Mouse (Mus musculus) CH12.LX (cell line): ENCODE measurements around the gene Kif13a. TPM values are rescaled to one million over a fixed set of nuclear protein-coding genes. Genes with fewer than 3 reads are reported as not detected.

Experiments
- DNase-seq: peaks from one replicate; pipeline ENCODE4 v3.0.0-alpha.2; 2013; ENCODE audit errors: extremely low read depth
- H3K27ac ChIP-seq: 2 replicates; pipeline ENCODE4 v1.5.1; 2012; ENCODE audit warnings: low read depth, mild to moderate bottlenecking, control low read depth, moderate library complexity; ENCODE audit not compliant: insufficient read depth
- H3K27me3 ChIP-seq: replicated peaks from 2 replicates; pipeline ENCODE3; 2012; ENCODE audit warnings: inconsistent platforms
- H3K36me3 ChIP-seq, 2 experiments: replicated peaks in 1 of 2; 2 replicates each; pipeline versions ENCODE3 to v1.6.1; 2012; ENCODE audit warnings: inconsistent platforms in 1 of 2, low read length in 1 of 2, mild to moderate bottlenecking in 1 of 2, mixed read lengths in 1 of 2, moderate library complexity in 1 of 2; ENCODE audit not compliant: control insufficient read depth in 1 of 2, insufficient read depth in 1 of 2
- H3K4me1 ChIP-seq, 2 experiments: 2 replicates each; pipeline ENCODE4 v1.6.1; 2012; ENCODE audit warnings: inconsistent platforms in 1 of 2, moderate library complexity in 1 of 2; ENCODE audit not compliant: insufficient read depth in 2 of 2, control insufficient read depth in 1 of 2
- H3K4me2 ChIP-seq: 2 replicates; pipeline ENCODE4 v1.6.1; 2012; ENCODE audit warnings: low read depth, mild to moderate bottlenecking, control low read depth; ENCODE audit not compliant: poor library complexity, insufficient read depth, severe bottlenecking
- H3K4me3 ChIP-seq, 3 experiments: fragments of 150-350 bp in 1 of 3; sonication (generic) in 1 of 3; replicated peaks in 1 of 3; 2 replicates each; pipeline versions ENCODE3 to v1.5.1; 2011 to 2012; ENCODE audit warnings: low read depth in 2 of 3, low read length in 2 of 3, mild to moderate bottlenecking in 2 of 3, moderate library complexity in 2 of 3, control low read depth in 1 of 3, improper control_type of control experiment in 1 of 3, inconsistent platforms in 1 of 3, mixed read lengths in 1 of 3; ENCODE audit not compliant: poor library complexity in 1 of 3
- H3K79me2 ChIP-seq: replicated peaks from 2 replicates; pipeline ENCODE4 v1.6.1; 2012; ENCODE audit warnings: mild to moderate bottlenecking, moderate library complexity; ENCODE audit not compliant: control insufficient read depth, poor library complexity, insufficient read depth, severe bottlenecking; ENCODE audit errors: extremely low read depth
- H3K9ac ChIP-seq: 2 replicates; pipeline ENCODE4 v1.6.1; 2012; ENCODE audit warnings: low read depth, mild to moderate bottlenecking, control low read depth, moderate library complexity; ENCODE audit not compliant: insufficient read depth
- H3K9me3 ChIP-seq: replicated peaks from 2 replicates; pipeline ENCODE3; 2012; ENCODE audit warnings: low read length, inconsistent platforms, mixed read lengths
- CHD1 ChIP-seq: IDR thresholded peaks from 2 replicates; pipeline ENCODE4 v1.6.1; 2012; ENCODE audit warnings: low read depth, low read length, improper control_type of control experiment, inconsistent platforms
- CHD2 ChIP-seq: IDR thresholded peaks from 2 replicates; pipeline ENCODE4 v1.6.1; 2011; ENCODE audit warnings: low read length, improper control_type of control experiment
- E2F4 ChIP-seq: IDR thresholded peaks from 2 replicates; pipeline ENCODE4 v1.6.1; 2011; ENCODE audit warnings: low read depth, low read length, improper control_type of control experiment; ENCODE audit not compliant: insufficient replicate concordance
- EP300 ChIP-seq: IDR thresholded peaks from 2 replicates; pipeline ENCODE4 v1.6.1; 2011; ENCODE audit warnings: low read length, improper control_type of control experiment
- GABPA ChIP-seq: IDR thresholded peaks from 2 replicates; pipeline ENCODE4 v1.6.1; 2012; ENCODE audit warnings: low read depth, low read length, improper control_type of control experiment, inconsistent platforms; ENCODE audit not compliant: insufficient replicate concordance
- HCFC1 ChIP-seq: IDR thresholded peaks from 2 replicates; pipeline ENCODE4 v1.6.1; 2012; ENCODE audit warnings: low read depth, mild to moderate bottlenecking, inconsistent platforms, low read length, improper control_type of control experiment
- JUND ChIP-seq: conservative IDR thresholded peaks from 2 replicates; pipeline ENCODE4 v1.6.1; 2011; ENCODE audit warnings: low read depth, low read length, improper control_type of control experiment
- MAX ChIP-seq: IDR thresholded peaks from 2 replicates; pipeline ENCODE4 v1.6.1; 2011; ENCODE audit warnings: low read length, improper control_type of control experiment
- MAZ ChIP-seq: IDR thresholded peaks from 2 replicates; pipeline ENCODE4 v1.6.1; 2012; ENCODE audit warnings: low read depth, mild to moderate bottlenecking, inconsistent platforms, low read length, improper control_type of control experiment, moderate library complexity
- MXI1 ChIP-seq: IDR thresholded peaks from 2 replicates; pipeline ENCODE4 v1.6.1; 2011; ENCODE audit warnings: mild to moderate bottlenecking, low read depth, low read length, improper control_type of control experiment
- NRF1 ChIP-seq: IDR thresholded peaks from 2 replicates; pipeline ENCODE4 v1.6.1; 2014; ENCODE audit warnings: low read depth, mild to moderate bottlenecking, inconsistent platforms, low read length, improper control_type of control experiment, moderate library complexity
- RCOR1 ChIP-seq: conservative IDR thresholded peaks from 2 replicates; pipeline ENCODE4 v1.6.1; 2012; ENCODE audit warnings: low read depth, mild to moderate bottlenecking, inconsistent platforms, low read length, improper control_type of control experiment
- SMC3 ChIP-seq: IDR thresholded peaks from 2 replicates; pipeline ENCODE4 v1.6.1; 2011; ENCODE audit warnings: low read depth, low read length, improper control_type of control experiment
- TCF12 ChIP-seq: IDR thresholded peaks from 2 replicates; pipeline ENCODE4 v1.6.1; 2014; ENCODE audit warnings: low read depth, mild to moderate bottlenecking, inconsistent platforms, low read length, improper control_type of control experiment
- USF1 ChIP-seq: IDR thresholded peaks from 2 replicates; pipeline ENCODE4 v1.6.1; 2014; ENCODE audit warnings: low read depth, mild to moderate bottlenecking, inconsistent platforms, low read length, improper control_type of control experiment
- USF2 ChIP-seq: conservative IDR thresholded peaks from 2 replicates; pipeline ENCODE4 v1.6.1; 2011; ENCODE audit warnings: low read depth, low read length, improper control_type of control experiment
- ZKSCAN1 ChIP-seq: IDR thresholded peaks from 2 replicates; pipeline ENCODE4 v1.6.1; 2012; ENCODE audit warnings: low read depth, inconsistent platforms, low read length, improper control_type of control experiment, borderline replicate concordance
- ZMIZ1 ChIP-seq: IDR thresholded peaks from 2 replicates; pipeline ENCODE4 v1.6.1; 2012; ENCODE audit warnings: low read depth, mild to moderate bottlenecking, inconsistent platforms, low read length, improper control_type of control experiment
- ZNF384 ChIP-seq: IDR thresholded peaks from 2 replicates; pipeline ENCODE4 v1.6.1; 2012; ENCODE audit warnings: low read depth, low read length, improper control_type of control experiment, inconsistent platforms
- dilution Hi-C: fragments of 300-500 bp; cut with MboI; formaldehyde crosslinking; loops from 2 replicates; pipeline ENCODE4 v1.14.3; 2020; ENCODE audit warnings: low sequenced_read_pairs; ENCODE audit not compliant: extremely low pct_unique_long_range_greater_than_20kb, extremely low pct_ligation_motif_present
- in situ Hi-C: fragments of 300-500 bp; cut with MboI; formaldehyde crosslinking; loops from 3 replicates; pipeline ENCODE4 v1.14.3; 2019; ENCODE audit warnings: low sequenced_read_pairs, low pct_ligation_motif_present, low pct_unique_long_range_greater_than_20kb, mixed read lengths
- polyA plus RNA-seq: library from polyadenylated mRNA; unstranded; fragments of >175 nt; gene quantifications from 2 replicates; pipeline ENCODE4 v1.2.1, GENCODE M21; 2012; ENCODE audit warnings: low read depth; ENCODE audit not compliant: insufficient read length
- total RNA-seq, 2 experiments: library from RNA; depleted of rRNA; stranded (reverse); fragments of 300-350 nt in 1 of 2; fragments of >200 nt in 1 of 2; gene quantifications; 2 replicates each; pipeline ENCODE4 v1.2.3; 2012 to 2014

The Kif13a gene
- total and polyA plus RNA-seq, 3 experiments: not detected

GRCm38 (mm10) chr13:46945256-46945655, 15.6 kb upstream of the Kif13a start:
- no peak overlapping the region for H3K4me3 ChIP-seq
- no peak for TF ChIP-seq ZMIZ1
- no peak for TF ChIP-seq USF2
- no peak for TF ChIP-seq MXI1
- no peak for TF ChIP-seq TCF12
- no peak for TF ChIP-seq RCOR1
- no peak for TF ChIP-seq ZNF384
- no peak for TF ChIP-seq USF1
- TF ChIP-seq, all 38 proteins: peak for 0

DNA sequence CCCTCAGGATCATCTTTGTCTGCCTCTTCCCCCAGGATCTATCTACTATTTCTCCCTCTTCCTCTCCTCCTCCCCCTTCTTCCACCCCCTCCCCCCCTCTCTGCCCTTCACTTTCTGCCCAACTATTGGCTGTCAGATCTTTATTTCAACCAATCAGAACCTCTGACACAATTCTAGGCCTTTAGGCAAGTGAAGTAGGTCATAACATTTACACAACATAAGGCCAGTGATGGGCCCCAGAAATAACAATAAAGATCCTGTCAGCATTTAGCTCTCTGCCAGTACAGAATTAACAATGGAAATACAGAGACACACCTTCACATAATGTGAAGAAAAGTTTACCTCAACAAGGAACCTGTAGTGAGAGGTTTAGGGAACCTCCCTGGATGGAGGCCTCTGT, 13.6 kb upstream of the Kif13a start:
- Histone ChIP-seq H3K4me1 (peaks cover 2 to 14% of the 10 kb centered on the region in 2 experiments; a peak in 1 of 4 replicates), H3K27me3 (no peaks in the 10 kb centered on the region), H3K4me3 (no peak overlapping the region), H3K27ac (no peak overlapping the region), H3K36me3 (no peaks in the 10 kb centered on the region), H3K79me2 (no peaks in the 10 kb centered on the region), H3K9ac (no peak overlapping the region), H3K9me3 (no peaks in the 10 kb centered on the region), H3K4me2 (no peak overlapping the region)
- dilution Hi-C loops: no loop called here
- in situ Hi-C loops: no loop called here
- DNase-seq: no peak
- no peak for TF ChIP-seq E2F4

More at GRCm38 (mm10) chr13:46945256-46945655, 15.6 kb upstream of the Kif13a start:
- Histone ChIP-seq H3K79me2 (no peaks in the 10 kb centered on the region), H3K27me3 (no peaks in the 10 kb centered on the region), H3K27ac (no peak overlapping the region), H3K4me1 (peaks cover 2 to 14% of the 10 kb centered on the region in 2 experiments; a peak in 1 of 4 replicates), H3K9ac (no peak overlapping the region), H3K9me3 (peaks cover under 1% of the 10 kb centered on the region), H3K4me2 (no peak overlapping the region), H3K36me3 (no peaks in the 10 kb centered on the region)
- dilution Hi-C loops: no loop called here
- in situ Hi-C loops: no loop called here
- peak; percentile 14 for DNase-seq

GRCm38 (mm10) chr13:46934116-46934515, 4.4 kb upstream of the Kif13a start:
- TF ChIP-seq CHD2 (no peak), ZKSCAN1 (no peak), HCFC1 (no peak), ZMIZ1 (no peak), GABPA (no peak), USF2 (no peak), E2F4 (no peak), JUND (no peak), MAZ (no peak), CHD1 (no peak), NRF1 (no peak), EP300 (no peak), TCF12 (no peak), SMC3 (no peak), MAX (no peak), MXI1 (no peak)
- TF ChIP-seq, all 38 proteins: peak for 0
- no peak for DNase-seq
- H3K27ac ChIP-seq: no peak overlapping the region
- H3K9me3 ChIP-seq: no peaks in the 10 kb centered on the region
- no peaks in the 10 kb centered on the region for H3K4me1 ChIP-seq
- in situ Hi-C loops (no loop called here), dilution Hi-C loops (no loop called here)
- no peak overlapping the region for H3K4me2 ChIP-seq
- H3K27me3 ChIP-seq: no peaks in the 10 kb centered on the region
- no peak overlapping the region for H3K9ac ChIP-seq
- H3K4me3 ChIP-seq: no peak overlapping the region
- no peaks in the 10 kb centered on the region for H3K36me3 ChIP-seq
- no peaks in the 10 kb centered on the region for H3K79me2 ChIP-seq
